Mouse (Mus musculus) C2C12 (cell line): ENCODE data around the gene Gtpbp1. TPM values are rescaled to one million over a fixed set of nuclear protein-coding genes. Genes with fewer than 3 reads are reported as not detected.

Experiments used
- H3K27me3 ChIP-seq: one replicate; pipeline ENCODE4 v1.6.1; 2011; ENCODE audit not compliant: control insufficient read depth, insufficient read depth, insufficient read length
- H3K36me3 ChIP-seq: one replicate; pipeline ENCODE4 v1.6.1; 2011; ENCODE audit not compliant: control insufficient read depth, insufficient read depth
- H3K4me3 ChIP-seq: one replicate; pipeline ENCODE4 v1.5.1; 2011; ENCODE audit warnings: mild to moderate bottlenecking, control low read depth; ENCODE audit not compliant: poor library complexity, insufficient read depth, severe bottlenecking
- H3K79me2 ChIP-seq: one replicate; pipeline ENCODE4 v1.6.1; 2011; ENCODE audit not compliant: control insufficient read depth, insufficient read depth
- H3K79me3 ChIP-seq: one replicate; pipeline ENCODE4 v1.6.1; 2011; ENCODE audit warnings: low read depth, control low read depth
- H3ac ChIP-seq: one replicate; pipeline ENCODE3; 2011; ENCODE audit warnings: low read depth; ENCODE audit not compliant: control insufficient read depth, insufficient read length
- CEBPB ChIP-seq: IDR thresholded peaks from one replicate; pipeline ENCODE4 v1.6.1; 2011; ENCODE audit warnings: low read depth, mild to moderate bottlenecking, control low read depth, moderate library complexity
- CTCF ChIP-seq: IDR thresholded peaks from one replicate; pipeline ENCODE4 v1.5.1; 2011; ENCODE audit not compliant: control insufficient read depth, insufficient read depth, insufficient read length
- FOSL1 ChIP-seq: IDR thresholded peaks from one replicate; pipeline ENCODE4 v1.8.0; 2011; ENCODE audit warnings: mild to moderate bottlenecking, low read length; ENCODE audit not compliant: poor library complexity, insufficient read depth, severe bottlenecking
- MAX ChIP-seq: IDR thresholded peaks from one replicate; pipeline ENCODE4 v1.6.1; 2011; ENCODE audit warnings: mild to moderate bottlenecking, control low read depth
- MYOD1 ChIP-seq: IDR thresholded peaks from one replicate; pipeline ENCODE4 v1.6.1; 2011; ENCODE audit warnings: low read depth; ENCODE audit not compliant: control insufficient read depth, insufficient read length
- MYOG ChIP-seq: IDR thresholded peaks from one replicate; pipeline ENCODE4 v1.6.1; 2011; ENCODE audit not compliant: control insufficient read depth, insufficient read length; ENCODE audit errors: extremely low read depth
- USF1 ChIP-seq: IDR thresholded peaks from one replicate; pipeline ENCODE4 v1.6.1; 2011; ENCODE audit warnings: low read depth, mild to moderate bottlenecking, control low read depth, moderate library complexity
- polyA plus RNA-seq: library from polyadenylated mRNA; unstranded; fragments of >200 nt; fragmentation: generic; extraction: Trizol; gene quantifications from one replicate; pipeline ENCODE4 v1.2.1, GENCODE M21; 2012; ENCODE audit warnings: missing spikeins

Gtpbp1 gene
- polyA plus RNA-seq, 1 experiment = 62.5 TPM

GRCm38 (mm10) chr15:79716710-79717109 is 26.1 kb downstream of the Gtpbp1 start:
- TF ChIP-seq MAX (no peak), CTCF (no peak), MYOD1 (no peak), USF1 (no peak), CEBPB (no peak), FOSL1 (no peak), MYOG (no peak)
- peaks cover 91% of the 10 kb centered on the region for H3K36me3 ChIP-seq
- H3K4me3 ChIP-seq = no peak overlapping the region
- H3ac ChIP-seq = no peak overlapping the region
- no peaks in the 10 kb centered on the region for H3K27me3 ChIP-seq
- H3K79me3 ChIP-seq = no peaks in the 10 kb centered on the region
- no peaks in the 10 kb centered on the region for H3K79me2 ChIP-seq

GRCm38 (mm10) chr15:79720267-79720666 is 29.6 kb downstream of the Gtpbp1 start:
- H3ac ChIP-seq = no peak overlapping the region
- no peak overlapping the region for H3K4me3 ChIP-seq
- H3K79me3 ChIP-seq = no peaks in the 10 kb centered on the region
- peaks cover 85% of the 10 kb centered on the region for H3K36me3 ChIP-seq
- no peaks in the 10 kb centered on the region for H3K27me3 ChIP-seq
- TF ChIP-seq FOSL1 = no peak
- TF ChIP-seq MYOG = no peak
- TF ChIP-seq CTCF = no peak
- TF ChIP-seq CEBPB = no peak
- TF ChIP-seq MAX = no peak
- no peaks in the 10 kb centered on the region for H3K79me2 ChIP-seq

GRCm38 (mm10) chr15:79720796-79721195 is 30.2 kb downstream of the Gtpbp1 start:
- H3ac ChIP-seq = no peak overlapping the region
- H3K4me3 ChIP-seq = no peak overlapping the region
- TF ChIP-seq USF1 (no peak), FOSL1 (no peak), MYOG (no peak), CEBPB (no peak), MAX (no peak), MYOD1 (no peak), CTCF (no peak)
- H3K79me2 ChIP-seq = no peaks in the 10 kb centered on the region
- H3K79me3 ChIP-seq = no peaks in the 10 kb centered on the region
- no peaks in the 10 kb centered on the region for H3K27me3 ChIP-seq
- H3K36me3 ChIP-seq = peaks cover 85% of the 10 kb centered on the region

- Histone ChIP-seq H3K36me3 (peaks cover 86% of the 10 kb centered on the region), H3K4me3 (no peak overlapping the region), H3K79me2 (no peaks in the 10 kb centered on the region), H3K27me3 (no peaks in the 10 kb centered on the region), H3K79me3 (no peaks in the 10 kb centered on the region), H3ac (no peak overlapping the region)
- peak; percentile 59 for TF ChIP-seq CTCF
- no peak for TF ChIP-seq MAX
Measured at GRCm38 (mm10) chr15:79723439-79723838, 32.8 kb downstream of the Gtpbp1 start.

- Histone ChIP-seq H3K79me3 (no peaks in the 10 kb centered on the region), H3K4me3 (no peak overlapping the region), H3K27me3 (no peaks in the 10 kb centered on the region), H3K79me2 (no peaks in the 10 kb centered on the region), H3K36me3 (peaks cover 86% of the 10 kb centered on the region), H3ac (no peak overlapping the region)
- TF ChIP-seq FOSL1 = no peak
- TF ChIP-seq MYOG = no peak
- no peak for TF ChIP-seq USF1
- no peak for TF ChIP-seq CTCF
- no peak for TF ChIP-seq CEBPB
- TF ChIP-seq MYOD1 = no peak
Measured at GRCm38 (mm10) chr15:79725190-79725789, 34.6 kb downstream of the Gtpbp1 start.

- H3K79me3 ChIP-seq = no peaks in the 10 kb centered on the region
- no peak overlapping the region for H3K4me3 ChIP-seq
- H3K36me3 ChIP-seq = peaks cover 90% of the 10 kb centered on the region
- no peaks in the 10 kb centered on the region for H3K27me3 ChIP-seq
- TF ChIP-seq FOSL1 = no peak
- no peak for TF ChIP-seq CTCF
- TF ChIP-seq MYOG = no peak
- TF ChIP-seq USF1 = no peak
- no peak overlapping the region for H3ac ChIP-seq
- no peaks in the 10 kb centered on the region for H3K79me2 ChIP-seq
Measured at GRCm38 (mm10) chr15:79727840-79728239, 37.2 kb downstream of the Gtpbp1 start.
